Mouse (Mus musculus): ENCODE measurements around the gene Mutyh.

GRCm38 (mm10) chr4:116787985-116788760, 19.4 kb upstream of the Mutyh start:
- TF ChIP-seq ZNF384 (IDR thresholded peaks at IDR 0.05; ENCODE audit: low read depth, low read length) (no peak), ZC3H11A (IDR thresholded peaks at IDR 0.05; ENCODE audit: borderline replicate concordance, low read depth, low read length) (no peak), CHD2 (IDR thresholded peaks at IDR 0.05; ENCODE audit: low read depth, low read length) (no peak), HCFC1 (IDR thresholded peaks at IDR 0.05; ENCODE audit: borderline replicate concordance, insufficient read depth, low read length) (no peak), MAFK (IDR thresholded peaks at IDR 0.05; ENCODE audit: insufficient read depth, low read depth, low read length) (no peak)
